Mouse (Mus musculus) G1E (cell line): ENCODE measurements at regions not wholly inside any gene's neighbourhood (a gene's known extent, or its start where the extent isn't known, plus 50 kb on each side); places are given as distances from the start of the nearest gene placed in this dataset.

Experiments used
- CTCF ChIP-seq: IDR thresholded peaks from 2 replicates; pipeline ENCODE4 v1.5.1; 2012; ENCODE audit warnings: low read depth, low read length, inconsistent platforms, mixed read lengths
- GATA2 ChIP-seq: IDR thresholded peaks from 2 replicates; pipeline ENCODE4 v1.6.1; 2012; ENCODE audit warnings: low read depth, low read length, inconsistent platforms, borderline replicate concordance

DNA sequence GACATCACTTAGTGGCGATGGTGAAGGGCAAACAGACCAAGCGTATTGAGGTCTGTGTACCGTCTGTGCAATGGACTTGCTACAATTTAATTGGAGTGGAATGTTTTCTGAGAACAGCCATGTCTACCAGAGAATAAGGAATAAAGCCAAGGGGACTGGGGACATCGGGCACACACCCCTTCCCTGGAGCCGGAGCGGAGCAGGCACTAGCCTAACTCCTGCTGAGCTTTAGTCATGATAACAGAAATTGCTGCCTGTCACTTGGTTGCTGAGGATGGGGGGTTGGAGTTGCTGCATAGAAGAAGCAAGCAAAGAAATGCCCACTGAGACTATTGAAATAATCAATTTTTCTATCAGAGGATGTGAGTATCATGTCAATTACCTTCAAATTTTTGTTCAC, 549.5 kb upstream of the Mki67 start:
- TF ChIP-seq CTCF: no peak
- TF ChIP-seq GATA2: no peak
